Mouse (Mus musculus) kidney, postnatal 14 days (tissue): Measurements from ENCODE around the gene Reep6.

Source experiments
- DNase-seq: peaks from one replicate; pipeline ENCODE4 v3.0.0; 2022; ENCODE audit warnings: mixed read lengths

The Reep6 gene

DNA sequence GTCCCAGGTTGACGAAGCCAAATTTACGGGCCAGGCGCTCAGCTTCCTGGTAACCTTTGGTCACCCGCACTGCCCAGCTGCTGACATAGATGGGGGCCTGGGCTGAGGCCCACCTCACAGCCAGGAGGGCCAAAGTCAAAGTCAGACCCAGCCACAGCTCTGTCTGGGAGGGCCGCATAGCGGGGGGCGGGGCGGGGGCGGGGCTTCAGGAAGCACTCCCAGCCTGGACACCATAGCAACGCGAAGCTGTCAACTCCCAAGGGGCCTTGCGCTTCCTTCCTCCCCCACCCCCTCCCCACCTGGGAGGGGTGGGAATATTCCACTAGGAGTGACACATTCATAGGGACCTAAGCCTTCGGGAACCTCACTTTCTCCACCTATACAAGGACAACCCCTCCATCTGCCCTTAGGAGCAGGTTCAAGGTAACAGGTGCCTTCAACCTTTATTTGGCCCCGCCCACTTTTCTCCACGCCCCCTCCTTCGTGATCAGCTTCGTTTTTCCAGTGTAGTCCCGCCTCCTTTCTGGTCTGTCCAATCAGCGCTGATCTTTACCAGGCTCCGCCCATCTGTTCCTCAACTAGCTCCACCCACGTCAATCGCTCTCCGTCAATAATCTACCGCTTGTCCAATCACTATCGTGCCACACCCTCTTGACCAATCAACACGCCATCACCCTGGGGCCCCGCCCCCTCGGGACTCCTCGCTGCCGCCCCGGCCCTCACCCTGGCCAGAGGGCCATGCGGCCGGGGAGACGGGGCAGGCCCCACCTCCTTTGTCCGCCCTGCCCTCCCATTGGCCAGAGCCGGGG is at the start of gene Reep6, which contains the start of gene Pcsk4:
Reep6 (plus strand) TSS at position 681 of the 809 bp plus-strand sequence.
Pcsk4 (minus strand) TSS at position 226 of the 809 bp plus-strand sequence.
- peak; percentile 99 for DNase-seq

DNA sequence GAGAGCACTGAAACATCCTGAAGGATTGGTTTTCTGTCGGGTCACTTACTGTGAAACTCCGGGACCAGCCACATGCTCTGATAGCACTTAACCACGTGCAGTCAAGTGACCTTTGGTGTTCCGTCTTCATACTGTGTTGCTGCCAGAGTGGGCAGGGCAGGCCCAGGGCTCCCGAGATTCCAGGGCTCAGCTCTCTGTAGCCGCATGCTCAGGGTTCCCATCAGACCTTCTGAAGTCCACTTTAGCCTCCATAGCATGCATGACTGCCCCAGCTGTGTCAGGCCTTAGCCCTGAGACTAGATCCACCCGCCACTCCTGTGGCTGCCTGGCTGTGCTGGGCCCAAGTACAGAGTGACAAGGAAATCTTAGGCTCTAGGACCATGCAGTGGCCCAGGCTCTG is 48.4 kb upstream of the Reep6 start:
- peak; percentile 89 for DNase-seq

DNA sequence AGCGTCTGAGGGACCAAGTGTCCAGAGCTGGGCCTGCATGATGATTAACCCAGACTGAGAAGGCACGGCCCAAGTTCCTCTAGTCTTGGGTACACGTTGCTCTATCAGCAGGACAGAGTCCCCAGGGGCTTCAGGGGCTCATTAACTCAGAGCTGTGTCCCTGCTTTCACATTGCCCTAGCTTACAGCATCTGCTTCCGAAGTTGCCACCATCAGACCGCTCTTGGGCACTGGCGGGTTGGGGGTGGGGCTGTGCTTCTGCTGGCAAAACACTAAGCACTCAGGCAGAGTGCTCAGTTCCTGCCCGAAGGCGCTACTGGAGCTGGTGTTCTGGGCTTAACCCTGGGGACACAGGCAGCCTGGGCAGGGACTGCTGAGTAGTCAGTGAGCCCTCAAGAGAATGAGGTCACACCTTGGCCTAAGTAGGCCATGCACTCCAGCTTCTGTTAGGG is 47.8 kb upstream of the Reep6 start:
- DNase-seq, result peak; percentile 77

DNA sequence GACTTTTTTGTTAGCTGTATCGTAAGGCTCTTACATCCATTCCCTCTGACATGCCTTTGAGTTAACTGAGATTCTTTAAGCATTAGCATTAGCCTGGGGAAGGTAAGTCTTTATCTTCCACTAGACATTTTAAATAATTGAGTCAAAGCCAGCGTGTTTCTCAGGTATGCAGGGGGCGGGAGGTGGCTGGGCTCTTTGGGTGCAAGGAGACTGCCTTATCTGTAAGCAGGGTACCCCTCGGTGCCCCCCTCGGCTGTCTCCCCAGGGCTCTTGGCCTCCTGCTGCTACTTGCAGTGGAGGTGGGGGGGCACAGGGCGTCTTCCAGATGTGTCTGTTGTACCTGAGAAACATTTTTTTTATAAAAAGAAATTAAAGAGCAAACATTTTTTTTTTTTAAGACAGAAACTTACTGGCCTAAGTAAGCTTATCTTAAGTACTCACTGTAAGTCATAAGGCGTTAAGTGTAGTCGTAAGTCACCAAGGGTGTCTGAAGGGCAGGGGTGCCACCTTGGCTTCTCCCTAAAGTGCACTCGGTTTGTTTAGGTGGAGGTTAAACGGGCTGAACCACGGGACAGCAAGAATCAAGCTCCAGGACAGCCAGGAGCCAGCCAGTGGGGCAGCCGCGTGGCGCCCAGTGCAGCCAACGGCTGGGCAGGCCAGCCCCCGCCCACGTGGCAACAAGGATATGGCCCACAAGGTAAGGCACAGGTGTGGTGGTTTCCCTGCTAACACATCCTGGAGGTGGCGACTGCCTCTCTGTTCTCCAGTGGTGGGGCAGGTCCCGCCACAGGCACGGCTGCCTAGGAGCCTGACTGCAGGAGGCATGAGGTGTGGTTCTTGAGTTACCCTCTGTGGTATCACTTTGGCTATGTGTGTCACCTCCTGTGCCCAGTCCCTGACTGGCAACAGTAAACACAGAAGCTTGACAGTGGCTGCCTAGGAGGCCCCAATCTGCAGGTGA is 47.0 kb upstream of the Reep6 start:
- no peak for DNase-seq

DNA sequence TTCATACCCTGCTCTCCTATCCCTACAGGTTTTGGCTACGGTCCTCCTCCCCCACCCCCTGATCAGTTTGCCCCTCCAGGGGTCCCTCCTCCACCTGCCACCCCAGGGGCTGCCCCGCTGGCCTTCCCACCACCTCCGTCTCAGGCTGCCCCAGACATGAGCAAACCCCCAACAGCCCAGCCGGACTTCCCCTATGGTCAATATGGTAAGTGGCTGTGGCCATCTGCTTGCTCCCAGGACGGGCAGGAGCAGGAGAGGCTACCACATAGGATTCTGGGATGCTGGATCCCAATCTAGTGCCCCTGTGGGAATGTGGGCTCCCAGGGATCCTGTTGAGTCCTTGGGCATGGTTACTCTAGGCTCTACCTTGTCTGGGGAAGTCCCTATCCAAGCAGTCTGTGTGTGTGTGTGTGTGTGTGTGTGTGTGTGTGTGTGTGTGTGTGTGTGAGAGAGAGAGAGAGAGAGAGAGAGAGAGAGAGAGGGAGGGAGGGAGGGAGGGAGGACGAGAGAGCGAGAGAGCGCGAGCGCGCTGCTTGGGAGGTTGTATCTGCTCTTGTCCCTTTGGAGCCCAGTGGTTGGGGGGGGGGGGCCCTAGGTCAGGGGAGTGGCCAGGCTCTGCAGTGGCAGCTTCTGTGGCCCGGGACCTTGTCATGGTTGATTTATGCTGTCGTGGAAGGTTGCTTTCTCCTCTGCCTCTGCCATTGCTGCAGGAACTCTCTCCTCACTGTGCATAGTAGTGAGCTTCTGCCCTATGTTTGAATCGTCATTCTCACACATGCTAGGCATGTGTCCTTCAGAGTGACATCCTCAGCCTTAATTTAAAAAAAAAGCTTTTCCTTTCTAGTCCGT is 44.3 kb upstream of the Reep6 start:
- no peak for DNase-seq

DNA sequence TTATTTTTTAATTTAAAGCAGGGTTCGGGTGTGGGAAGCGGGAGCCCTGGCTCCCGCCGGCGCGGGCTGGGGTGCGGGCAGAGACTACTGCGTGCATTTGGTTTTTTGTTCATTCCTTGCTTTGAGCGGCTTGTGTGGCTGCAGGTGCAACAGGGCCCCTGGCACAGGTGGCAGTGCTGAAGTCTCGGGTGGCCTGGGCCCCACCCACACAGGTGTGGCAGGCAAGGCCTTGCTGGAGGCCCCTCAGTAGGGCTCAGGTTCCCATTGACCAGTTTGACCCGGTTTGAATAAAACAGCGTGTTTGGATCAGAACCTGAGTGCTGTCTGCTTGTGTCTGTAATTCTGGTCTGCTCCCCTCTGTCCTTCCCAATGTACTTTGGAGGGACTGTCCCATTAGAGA is 41.7 kb upstream of the Reep6 start:
- DNase-seq, result no peak

DNA sequence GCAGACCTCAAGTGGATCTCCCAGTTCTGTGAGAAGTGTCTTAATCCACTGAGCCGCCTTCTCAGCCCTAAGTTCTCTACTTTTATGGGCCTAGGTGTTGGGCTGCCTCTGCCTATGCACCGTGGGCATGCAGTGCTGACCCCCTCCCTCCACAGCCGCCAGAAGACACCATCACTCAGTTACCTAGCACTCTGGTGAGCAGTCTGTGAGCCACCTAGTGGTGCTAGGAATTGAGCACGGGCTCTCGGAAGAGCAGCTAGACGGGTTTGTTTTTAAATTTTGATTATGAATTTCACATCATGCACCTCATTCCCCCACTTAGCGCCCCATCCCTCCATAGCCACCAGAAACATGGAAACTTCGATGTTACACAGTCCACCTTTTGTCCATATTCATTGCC is 41.1 kb upstream of the Reep6 start:
- no peak for DNase-seq

DNA sequence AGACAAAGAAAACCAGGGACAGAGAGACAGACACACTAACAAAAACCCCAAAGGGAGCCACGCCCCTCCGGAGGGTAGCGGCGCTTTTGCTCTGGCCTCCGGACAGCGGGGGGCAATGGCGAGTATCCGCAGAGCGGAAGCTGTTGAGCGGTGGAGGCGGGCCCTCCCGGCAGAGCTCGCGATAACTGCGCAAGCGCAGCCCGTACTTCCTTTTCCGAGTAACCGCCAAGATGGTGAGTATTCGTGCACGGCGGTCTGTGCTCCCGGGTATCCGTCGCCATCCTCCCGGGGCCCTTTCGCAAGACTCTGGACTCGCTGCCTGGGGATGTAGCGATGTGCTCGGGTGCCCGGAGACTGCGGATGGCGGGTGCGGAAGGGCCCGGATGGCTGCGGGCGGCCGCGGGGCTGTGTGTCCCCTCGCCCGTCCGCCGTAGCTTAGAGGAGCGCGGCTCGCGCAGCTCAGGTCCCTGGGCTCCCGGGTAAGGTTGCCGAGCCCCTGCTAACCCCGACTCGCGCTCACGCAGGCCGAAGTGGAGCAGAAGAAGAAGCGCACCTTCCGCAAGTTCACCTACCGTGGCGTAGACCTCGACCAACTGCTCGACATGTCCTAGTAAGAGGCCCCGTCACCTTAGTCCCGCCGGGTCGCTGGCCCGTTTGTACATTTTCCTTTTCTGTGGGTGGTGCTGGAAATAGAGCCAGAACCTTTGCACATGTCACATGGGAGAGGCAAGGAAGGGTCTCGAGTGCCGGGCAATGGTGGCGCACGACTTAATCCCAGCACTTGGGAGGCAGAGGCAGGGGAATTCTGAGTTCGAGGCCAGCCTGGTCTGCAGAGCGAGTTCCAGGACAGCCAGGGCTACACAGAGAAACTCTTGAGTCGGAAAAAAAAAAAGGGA is 37.3 kb upstream of the Reep6 start, which contains the start of gene Rps15:
Rps15 (plus strand) TSS at position 203 of the 896 bp plus-strand sequence.
- peak; percentile 97 for DNase-seq

DNA sequence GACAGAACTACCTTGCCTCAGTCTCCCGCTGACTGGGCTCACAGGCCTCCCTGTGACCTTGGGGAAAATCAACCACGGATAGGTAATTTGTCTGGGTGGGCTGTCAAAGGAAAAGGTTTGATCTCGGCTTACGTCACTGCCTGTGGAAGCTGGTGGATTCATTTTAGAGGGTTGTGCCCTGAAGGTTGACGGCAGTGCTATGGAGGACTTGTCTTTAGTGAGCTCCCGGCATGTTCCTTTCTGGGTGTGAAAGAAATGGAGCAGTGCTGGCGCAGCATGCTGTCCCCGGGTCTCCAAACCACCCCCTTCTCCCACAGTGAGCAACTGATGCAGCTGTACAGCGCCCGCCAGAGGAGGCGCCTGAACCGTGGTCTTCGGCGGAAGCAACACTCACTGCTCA is 36.4 kb upstream of the Reep6 start:
- no peak for DNase-seq

DNA sequence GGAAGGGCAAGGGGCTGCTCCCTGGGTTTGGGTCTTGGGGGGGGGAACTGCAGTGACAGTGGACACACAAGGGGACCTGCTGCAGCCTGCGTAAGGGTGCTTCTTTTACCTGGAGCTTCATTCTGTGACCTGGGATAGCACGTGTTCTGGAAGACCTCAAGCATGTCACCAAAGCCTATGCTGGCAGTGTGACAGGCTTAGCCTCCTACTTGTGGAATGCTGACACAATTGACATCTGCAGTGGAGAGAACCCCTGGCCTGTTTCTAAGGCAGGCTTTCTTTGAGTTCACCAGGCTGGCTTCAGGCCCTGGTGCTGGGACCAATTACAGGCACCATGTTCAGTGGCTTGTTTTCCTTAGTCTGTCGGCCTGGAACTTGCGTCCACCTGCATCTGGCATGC is 35.4 kb upstream of the Reep6 start:
- no peak for DNase-seq

DNA sequence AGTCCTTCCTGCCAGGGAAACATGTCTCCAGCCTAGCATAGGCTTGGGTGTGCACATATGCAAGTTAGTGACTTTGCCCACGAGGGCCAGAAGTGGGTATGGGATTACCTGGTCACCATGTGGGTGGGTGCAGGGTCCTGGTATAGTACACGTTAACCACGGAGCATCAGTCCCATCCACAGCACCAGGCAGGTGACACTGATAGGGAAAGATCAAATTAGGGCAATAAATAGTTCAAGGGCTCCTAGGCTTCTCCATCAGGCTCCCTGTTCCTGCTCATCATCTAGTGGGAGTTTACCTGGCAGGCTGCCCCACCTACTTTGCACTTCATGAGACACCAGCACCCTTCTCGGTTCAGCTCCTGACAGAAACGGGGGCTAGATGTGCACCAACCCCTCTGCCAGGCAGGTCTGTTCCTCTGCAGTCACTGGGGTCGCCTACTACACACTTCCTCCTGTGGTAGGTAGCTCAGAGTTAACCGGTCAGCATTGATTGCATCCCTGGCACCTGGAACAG is 34.9 kb upstream of the Reep6 start:
- no peak for DNase-seq

DNA sequence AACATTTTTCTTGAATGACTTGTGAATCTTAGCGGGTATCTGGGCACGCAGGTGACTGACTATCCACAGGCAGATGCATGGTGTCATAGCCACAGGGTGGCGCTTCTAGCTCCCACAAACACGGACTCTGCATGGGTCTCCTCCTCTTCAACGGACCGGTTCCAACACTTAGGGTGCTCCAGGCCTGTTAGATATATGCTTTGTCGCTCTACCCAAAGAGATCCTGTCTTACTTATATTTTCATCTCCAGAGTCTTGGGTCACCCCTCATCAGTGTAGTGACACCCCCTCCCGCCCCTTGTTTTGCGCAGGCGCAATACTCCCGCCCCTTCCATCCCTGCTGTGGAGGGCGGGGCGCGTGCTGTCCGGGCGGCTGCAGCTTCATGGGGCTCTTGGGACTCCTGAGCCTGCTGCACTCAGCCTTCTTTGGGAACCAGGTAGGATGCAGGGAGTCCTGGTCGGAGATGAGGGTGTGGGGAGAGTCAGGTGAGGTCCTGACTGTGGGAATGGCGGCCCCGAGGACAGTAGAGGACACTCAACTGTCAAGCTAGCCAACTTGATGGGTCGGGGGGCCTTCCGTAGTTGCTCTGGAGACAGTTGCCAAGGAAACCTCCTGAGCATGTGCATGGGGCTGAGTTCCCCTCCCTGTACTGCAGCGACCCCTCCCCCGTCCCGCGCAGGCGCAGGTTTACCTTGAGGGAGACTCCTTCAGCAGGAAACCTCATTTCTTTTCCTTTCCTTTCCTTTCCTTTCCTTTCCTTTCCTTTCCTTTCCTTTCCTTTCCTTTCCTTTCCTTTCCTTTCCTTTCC is 33.9 kb upstream of the Reep6 start, which contains the start of gene Apc2:
Apc2 (plus strand) TSS at position 360 of the 808 bp plus-strand sequence.
- DNase-seq, result peak; percentile 82

DNA sequence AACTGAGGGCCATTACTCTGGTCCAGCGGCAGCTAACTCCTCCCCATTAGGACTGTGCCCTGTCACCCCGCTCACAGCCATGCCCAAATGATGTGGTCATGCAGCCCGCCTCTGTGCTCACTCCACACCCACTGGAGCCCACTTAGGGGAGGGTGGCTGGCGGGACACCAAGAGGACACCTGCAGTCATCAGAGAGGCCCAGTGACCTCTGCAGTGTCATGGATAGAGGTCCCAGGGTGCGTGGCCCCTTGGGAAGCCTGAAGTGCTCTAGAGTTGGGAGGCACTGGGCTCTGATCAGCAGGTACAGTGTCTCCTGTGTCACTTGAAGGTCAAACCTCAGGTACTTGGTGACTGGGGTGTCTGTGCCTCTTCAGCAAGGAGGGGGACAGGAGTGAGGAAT is 32.9 kb upstream of the Reep6 start:
- DNase-seq, result no peak

DNA sequence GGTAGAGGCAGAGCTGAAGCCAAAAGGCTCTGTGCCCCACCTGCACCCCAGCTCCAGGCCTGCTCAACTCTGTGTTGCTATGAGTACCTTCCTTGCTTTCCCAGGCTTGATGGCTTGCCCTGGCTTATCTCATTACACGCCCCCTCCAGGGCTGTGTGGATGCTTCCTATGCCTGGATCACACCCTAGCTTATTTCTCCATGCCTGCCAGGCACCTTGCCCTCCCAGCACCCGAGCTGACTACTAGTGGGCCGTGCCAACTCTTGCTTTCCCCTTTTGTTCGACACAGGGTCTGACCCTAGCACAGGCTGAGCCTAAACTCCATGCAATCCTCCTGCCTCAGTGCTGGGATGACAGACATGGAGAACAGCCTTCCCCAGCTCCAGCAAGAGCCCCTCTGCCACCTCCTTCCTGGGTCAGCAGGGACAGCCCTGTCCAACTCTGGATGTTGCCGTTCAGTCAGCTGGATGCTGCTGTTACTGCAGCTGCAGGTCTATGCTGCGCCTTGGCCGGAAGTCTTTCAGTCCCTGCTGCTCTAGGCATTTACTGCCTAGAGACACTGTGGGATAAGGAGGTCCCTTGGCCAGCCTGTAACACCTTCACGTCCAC is 32.1 kb upstream of the Reep6 start:
- no peak for DNase-seq

DNA sequence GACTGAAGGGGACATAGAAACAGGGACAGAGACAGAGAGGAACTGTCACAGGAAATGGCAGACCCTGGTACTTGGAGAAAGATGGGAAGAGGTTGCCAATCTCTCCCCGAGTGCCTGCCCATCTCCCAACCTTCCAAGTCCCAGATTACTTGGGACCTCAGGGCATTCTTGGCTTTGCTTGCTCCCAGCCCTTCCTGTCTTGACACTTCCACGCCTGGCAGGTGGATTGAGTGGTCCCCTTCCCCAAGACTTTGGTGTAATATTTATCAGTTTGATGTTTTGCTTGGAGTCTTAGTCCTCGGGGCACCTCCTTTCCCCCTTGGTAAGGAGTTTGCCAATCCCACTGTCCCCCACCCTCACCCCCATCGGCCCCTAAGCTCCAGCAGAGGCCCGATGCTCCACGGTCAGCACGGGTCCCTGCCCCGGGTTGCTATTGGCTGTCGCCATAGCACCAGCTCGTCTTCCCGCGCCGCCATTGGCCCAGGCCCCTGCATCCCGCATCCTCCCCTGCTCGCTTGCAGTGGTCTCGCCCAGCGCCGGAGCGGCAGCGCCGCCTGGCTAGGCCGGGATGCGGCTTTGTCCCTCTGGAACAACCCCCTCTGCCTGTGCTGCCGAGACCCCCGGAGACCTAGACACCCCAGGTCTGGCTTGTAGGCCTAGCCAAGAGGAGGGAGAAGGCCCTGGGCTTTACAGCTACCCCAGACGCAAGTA is 31.0 kb upstream of the Reep6 start:
- no peak for DNase-seq

DNA sequence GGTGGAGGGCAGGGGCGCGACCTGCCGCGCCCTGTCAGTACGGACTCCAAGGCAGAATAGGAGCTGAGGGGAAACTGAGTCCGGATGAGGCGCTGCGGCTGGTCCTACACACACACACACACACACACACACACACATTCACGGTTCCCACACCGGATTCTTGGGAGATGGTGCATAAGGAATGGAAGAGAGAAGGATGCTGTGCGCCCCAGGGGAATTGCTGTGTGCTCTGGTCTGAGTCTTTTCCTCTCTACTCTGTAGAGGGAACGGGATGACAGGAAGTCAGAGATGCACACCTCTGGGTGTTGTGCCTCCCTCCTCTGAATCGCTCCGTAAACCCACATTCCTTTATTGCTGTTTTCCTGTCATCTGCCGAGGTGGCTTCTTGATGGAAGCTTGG is 30.5 kb upstream of the Reep6 start:
- no peak for DNase-seq

DNA sequence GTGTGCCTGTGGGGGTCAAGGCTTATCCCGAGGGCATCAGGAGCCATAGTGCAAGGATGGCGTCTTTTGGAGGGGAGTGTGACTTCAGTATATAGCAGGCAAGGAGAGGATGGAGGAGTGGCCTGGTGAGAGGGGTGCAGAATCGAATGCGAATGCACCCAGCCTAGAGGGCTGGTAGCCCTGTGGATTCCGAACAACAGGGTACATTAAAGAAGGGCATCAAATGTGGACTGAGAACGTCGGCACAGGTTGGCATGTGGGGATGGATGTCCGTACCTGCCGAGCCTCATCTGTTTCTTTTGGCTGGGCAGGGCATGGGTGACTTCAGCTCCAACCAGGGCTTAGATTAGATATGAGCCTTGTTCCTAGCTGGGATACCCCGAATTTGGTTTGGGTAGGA is 29.9 kb upstream of the Reep6 start:
- no peak for DNase-seq

DNA sequence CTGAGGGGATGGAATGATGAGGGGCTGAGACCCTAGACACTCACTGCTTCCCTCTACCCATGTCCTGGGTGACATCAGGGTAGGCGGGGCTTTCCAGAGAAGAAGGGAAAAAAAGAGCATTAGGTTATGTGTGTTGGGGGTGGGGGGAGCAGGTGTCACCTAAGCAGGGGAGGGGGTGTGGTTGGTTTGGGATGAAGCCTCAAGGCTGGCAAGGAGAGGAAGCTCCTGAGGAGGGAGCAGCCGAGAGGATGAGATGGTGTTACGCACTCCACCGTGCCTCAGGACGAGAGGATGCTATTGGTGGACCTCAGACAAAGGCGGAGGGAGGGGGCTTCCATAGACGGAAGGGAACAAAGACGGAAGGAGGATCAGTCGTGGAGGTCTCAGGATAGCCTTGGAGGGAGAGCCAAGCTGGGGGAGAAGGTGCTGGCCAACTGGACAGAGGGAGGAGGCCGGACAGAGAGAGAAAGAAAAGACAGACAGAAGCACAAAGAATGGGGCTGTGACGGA is 29.0 kb upstream of the Reep6 start:
- DNase-seq, result no peak
